Mouse (Mus musculus) c-Kit-positive CD71-positive TER-119-positive erythroid progenitor cells, embryonic 14.5 days (primary cell): Measurements from ENCODE around the gene Bcl6b.
A peak's percentile ranks its signal among the peaks of the same experiment; 100 is the strongest.

Experiments
- DNase-seq: peaks from one replicate; pipeline ENCODE4 v3.0.0-alpha.2; 2013; ENCODE audit warnings: low spot score

Gene Bcl6b

DNA sequence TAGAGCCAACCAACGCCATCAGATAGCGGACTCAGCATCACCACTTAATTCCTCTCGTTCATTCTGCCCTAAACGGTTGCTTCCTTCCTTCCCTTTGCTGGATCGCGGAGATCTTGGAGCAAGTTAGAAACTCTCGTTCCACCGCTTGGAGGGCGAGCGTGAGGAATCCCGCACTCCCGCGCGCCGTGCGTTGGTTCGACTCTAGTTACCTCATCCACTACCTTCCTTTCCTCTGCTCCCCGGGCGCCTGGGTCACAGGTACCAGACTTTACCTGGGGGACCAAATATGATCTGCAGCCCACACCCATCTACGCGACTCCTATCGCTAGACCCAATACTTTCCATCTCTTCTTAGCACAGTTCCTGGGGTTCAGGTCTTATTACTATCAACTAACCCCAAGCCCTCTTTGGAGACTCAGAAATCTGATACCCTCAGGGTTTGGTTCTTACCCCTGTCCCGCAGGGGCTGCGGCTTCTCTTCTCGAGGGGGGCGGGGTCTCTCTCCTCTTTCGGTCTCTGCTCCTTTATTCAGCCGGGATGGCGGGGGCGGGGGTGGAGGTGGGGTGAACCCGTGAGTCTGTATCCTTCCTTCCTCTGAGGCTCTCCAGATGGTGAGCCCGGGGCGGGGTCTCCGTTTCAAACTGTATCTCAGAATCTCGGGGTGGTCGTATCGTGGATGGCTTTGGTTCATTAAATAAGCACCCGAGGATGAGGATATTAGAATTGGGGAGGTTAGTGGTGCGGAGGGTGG lies at the start of gene Bcl6b:
Gene Bcl6b, minus strand, starts transcription at position 539 of the 751 bp plus-strand sequence.
- DNase-seq: no peak

DNA sequence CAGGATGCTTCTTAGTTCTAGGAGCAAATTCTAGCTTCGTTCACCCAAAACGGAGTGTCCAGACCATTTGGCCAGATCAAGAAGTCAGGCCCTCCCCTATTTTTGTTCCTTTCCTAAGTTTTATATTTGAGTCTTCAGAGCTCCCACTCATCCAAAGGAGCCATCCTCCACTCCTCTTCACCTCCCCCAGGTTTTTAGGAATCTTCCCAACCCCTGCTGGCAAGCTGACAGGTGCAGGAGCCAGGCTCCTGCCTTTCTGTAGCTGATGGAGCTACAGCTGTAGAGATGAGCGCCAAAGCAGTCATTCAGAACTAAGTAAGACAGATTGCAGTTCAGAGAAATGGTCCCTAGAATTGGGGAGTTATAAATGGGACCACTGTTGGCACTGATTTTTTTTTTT lies 49.4 kb upstream of the Bcl6b start:
- DNase-seq: no peak

DNA sequence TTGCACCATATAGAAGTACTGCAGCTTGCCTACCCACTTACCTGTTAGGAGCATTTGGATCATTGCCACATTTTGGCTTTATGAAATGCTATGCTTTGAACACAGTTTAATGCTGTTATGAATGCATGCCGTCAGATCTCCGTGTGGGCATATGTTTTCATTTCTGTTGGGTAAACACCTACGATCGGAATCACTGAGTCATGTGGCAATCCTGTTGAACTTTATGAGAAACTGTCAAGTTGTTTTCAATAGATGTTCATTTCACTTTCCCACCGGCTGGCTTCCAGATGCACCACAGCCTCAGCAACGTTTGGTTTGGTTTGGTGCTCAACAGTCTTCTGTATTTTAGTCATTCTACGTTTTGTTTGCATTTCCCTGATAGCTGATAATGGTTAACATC lies 42.0 kb upstream of the Bcl6b start:
- DNase-seq: no peak

GRCm38 (mm10) chr11:70266405-70266804 lies 36.8 kb upstream of the Bcl6b start:
- no peak for DNase-seq

GRCm38 (mm10) chr11:70265819-70266218 lies 36.2 kb upstream of the Bcl6b start:
- DNase-seq: no peak

- no peak for DNase-seq
These were observed 35.7 kb upstream of the Bcl6b start for GRCm38 (mm10) chr11:70265252-70265651.

DNA sequence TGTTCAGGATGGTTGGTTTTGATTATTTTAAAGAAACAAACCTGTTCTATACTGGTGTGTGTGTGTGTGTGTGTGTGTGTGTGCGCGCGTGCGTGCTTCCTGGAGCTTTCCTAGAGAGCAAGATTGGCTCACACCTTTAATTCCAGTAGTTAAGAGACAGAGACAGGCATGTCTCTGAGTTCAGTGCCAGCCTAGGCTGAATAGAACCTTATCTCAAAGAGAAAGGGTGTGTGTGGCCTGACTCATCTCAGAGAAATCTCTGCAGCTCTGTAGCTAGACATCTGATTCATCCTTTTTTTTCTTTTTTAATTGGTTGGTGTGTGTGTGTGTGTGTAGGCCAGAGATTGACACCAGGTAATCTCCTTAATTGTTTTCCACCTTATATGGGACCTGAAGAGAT lies 29.4 kb upstream of the Bcl6b start:
- no peak for DNase-seq

DNA sequence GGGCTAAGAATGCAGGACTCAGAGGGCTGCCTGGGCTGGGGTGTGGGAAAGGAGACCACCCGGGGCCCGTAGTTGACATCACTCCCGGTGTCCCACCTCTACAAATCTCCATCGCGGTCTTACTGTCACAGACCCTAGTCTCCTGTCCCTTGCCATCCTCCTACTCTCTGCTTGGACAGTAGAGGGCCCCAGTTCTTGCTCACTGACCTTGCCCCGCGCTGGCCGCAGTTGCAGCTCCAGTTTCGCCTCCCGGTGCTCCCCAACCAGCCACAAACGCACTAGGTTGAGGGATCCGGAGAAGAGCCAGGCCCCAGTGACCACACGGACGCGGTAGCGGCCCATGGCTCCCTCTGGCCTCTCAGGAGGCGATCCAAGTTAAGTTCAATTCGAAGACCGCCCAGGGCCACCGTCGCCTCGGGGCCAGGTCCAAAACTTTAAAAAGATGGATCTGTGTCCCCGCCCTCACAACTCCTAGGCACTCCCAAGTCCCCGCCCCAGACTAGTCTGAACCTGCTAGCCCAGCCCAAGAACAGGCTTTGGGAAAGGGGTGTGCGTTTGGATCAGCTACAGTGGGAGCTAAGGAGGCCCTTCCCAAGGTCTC lies 25.4 kb upstream of the Bcl6b start, which contains the start of gene Alox12:
Gene Alox12, minus strand, starts transcription at position 423 of the 601 bp plus-strand sequence.
- no peak for DNase-seq

GRCm38 (mm10) chr11:70254337-70254736 lies 24.7 kb upstream of the Bcl6b start:
- no peak for DNase-seq

GRCm38 (mm10) chr11:70251853-70252252 lies 22.3 kb upstream of the Bcl6b start:
- no peak for DNase-seq

- no peak for DNase-seq
These were observed 20.6 kb upstream of the Bcl6b start for GRCm38 (mm10) chr11:70250150-70250549.

- peak; percentile 75 for DNase-seq
These were observed 17.7 kb upstream of the Bcl6b start for GRCm38 (mm10) chr11:70247136-70247845.

DNA sequence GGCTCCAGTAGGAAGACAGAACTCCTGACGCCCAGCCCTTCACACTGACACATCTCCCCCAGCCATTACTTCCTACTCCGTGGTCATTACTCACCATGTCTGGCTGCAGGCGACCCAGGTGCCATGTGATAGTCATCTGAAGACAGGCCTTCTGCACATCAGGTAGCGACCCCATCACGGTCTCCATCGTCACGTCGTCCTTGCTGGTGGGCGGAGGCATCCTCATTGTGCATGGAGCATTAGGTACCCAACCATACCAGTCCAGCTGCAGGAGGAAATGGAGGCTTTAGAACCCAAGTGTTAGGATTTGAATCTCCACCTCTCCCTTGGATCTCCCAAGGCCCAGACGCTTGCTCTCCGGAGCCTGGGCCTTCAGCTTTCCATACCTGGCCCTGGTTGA lies 13.0 kb upstream of the Bcl6b start:
- no peak for DNase-seq

DNA sequence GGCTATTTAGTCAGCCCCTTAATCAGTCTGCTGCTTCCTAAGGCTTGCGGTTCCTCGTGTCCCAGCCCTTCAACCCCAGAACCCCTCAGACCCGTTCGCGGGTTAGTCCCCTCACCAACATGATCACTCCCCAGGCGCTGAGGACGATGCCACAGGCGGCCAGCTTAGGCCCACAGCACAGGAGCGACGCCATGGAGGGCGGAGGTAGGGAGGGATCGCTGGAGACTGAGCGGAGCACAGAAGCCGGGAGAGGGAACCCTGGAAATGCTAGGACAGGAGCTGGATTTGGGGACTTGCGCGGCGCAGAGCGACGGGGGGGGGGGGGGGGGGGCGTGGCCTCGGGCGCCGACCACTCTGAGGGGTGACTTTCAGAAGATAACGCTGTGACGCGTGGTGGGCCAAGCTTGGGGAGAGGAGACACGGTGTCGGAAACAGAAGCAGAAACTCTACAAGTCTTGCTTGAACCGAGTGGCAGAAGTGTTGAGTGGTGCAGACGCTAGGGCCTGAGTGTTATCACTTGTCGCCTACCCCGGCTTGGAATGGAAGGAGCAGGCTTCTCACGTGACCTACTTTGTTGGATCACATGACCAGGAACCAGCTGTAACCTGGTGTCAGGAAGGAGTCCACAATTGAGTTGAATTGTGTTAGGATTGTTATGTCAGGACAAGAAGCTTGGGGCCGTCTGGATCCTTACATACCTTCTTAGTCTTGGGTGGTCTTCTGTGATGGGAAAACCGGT lies 10.1 kb upstream of the Bcl6b start, which contains the start of the genes Gm21988 and Rnasek:
Gene Gm21988, minus strand, starts transcription at position 290 of the 739 bp plus-strand sequence.
Gene Rnasek, minus strand, starts transcription at position 302 of the 739 bp plus-strand sequence.
- peak; percentile 89 for DNase-seq

DNA sequence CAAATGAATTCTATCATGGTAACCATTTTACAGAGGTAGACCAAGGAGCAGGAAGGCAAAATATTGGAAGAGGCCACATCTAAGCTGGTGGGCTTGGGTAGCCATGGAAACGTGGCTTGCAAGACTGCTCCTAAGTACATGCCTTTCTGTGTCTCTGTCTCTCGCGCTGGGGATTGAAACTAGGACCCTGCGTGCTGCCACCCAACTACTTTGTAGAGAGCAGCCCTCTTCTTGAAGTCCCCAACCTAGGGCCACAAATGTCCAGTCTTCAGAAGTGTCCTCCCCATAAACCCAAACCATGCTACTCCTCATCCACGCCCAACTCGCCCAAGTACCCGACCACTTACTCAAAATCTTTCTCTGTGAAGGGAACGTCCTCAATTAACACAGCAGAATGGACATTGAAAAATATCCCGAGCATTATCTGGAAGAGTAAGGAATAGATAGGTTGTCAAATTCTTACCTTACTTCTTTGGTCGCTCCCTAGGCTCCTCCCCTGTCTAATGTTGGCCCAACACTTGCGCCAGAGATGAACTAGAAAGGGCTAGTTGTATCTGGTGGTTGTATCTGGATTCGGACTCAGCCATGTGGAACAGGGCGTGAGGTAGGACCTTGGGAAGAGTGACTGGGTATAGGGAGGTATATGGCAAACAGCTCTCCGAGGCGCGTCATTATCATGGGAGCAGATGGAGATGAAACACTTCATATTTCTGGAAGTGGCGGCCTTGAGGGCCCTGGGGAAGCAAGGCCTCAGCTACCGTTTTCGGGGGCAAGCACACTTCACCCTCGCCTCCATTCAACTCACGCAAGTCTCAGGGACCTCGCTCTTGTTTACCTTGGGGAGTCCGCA lies 9.2 kb upstream of the Bcl6b start:
- peak; percentile 60 for DNase-seq

DNA sequence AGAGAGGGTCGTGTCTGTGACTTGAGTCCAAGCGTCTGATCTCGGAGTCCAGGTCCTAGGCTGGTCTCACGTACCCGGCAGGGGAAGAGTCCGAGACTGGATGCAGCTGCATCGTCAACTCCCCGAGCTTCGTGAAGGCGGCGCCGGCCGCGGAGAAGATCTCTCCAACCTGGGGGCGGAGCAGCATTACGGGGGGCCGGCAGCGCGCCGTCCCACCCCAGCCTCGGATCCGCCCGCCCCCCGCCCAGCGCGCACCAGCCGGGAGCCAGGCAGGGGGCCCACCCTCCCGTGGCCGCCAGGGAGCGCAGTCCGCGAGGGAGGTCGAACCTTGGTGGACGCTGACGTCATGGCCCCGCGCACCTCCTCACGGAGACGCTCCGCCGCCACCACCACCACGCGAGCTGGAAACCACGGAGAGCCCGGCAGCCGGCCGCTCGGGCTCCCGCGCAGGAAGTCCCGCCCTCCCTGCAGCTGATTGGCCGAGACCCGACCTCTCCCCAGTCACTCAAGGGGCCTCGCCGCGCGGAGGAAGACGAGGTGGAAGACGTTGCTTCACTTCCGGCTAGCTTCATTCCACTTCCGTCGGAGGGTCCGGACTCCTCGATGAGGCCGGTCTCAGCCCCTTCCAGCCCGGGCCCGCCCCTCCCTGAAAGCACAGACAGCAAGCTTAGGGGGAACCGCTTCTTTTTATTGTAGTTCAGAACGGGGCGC lies 8.0 kb upstream of the Bcl6b start, which contains the start of gene 0610010K14Rik:
Gene 0610010K14Rik, minus strand, starts transcription at position 458 of the 711 bp plus-strand sequence.
- DNase-seq: peak; percentile 95

DNA sequence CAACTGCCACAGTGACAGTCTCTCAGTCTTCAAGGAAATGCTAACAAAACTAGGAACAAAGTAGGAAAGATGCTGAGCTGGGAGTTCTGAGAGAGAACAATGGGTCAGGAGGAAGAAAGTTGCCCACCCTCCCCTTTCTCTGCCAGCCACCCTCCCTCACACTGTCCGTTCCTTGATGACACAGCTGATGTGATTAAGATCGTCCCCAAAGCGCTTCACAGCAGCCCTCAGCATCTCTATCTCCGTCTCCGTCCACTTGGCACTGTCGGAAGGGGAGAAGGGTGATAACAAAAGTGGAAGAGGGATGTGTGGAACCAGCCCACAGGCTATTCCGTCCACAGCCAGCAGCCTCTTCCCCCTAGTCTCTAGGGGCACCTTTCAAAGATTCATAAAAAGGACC lies 7.1 kb upstream of the Bcl6b start:
- DNase-seq: no peak

DNA sequence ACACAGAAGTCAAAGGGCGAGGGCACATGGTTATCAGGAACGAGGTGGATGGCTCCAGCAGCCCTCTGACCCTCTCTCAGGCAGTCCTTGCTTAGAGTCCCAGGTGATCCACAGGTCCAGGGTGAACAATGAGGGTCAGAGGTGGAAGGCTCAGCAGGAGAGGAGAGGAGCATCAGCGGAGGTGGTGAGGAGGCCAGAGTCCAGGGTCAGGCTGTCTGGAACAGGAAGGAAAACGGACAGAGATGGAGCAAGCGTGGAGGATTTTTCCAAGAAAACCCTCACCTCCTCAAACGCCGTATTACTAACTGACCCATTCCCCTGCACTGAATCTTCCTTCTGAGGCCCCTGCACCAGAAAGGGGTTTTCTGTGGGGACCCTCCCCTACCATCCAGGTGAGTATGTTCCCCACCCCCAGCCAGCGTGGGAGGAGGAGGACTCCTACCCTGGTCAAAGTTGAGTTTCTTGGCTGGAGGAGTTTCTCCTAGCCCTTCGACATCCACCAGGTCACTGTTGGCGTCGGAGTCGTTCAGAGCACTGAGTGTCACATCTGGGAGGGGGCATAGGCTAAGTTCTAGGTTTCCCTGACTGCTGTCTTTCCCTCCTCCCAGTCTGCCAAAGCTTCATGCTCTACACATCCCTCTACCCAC lies 5.8 kb upstream of the Bcl6b start:
- DNase-seq: no peak

GRCm38 (mm10) chr11:70234497-70234896 lies 4.9 kb upstream of the Bcl6b start:
- DNase-seq: no peak

DNA sequence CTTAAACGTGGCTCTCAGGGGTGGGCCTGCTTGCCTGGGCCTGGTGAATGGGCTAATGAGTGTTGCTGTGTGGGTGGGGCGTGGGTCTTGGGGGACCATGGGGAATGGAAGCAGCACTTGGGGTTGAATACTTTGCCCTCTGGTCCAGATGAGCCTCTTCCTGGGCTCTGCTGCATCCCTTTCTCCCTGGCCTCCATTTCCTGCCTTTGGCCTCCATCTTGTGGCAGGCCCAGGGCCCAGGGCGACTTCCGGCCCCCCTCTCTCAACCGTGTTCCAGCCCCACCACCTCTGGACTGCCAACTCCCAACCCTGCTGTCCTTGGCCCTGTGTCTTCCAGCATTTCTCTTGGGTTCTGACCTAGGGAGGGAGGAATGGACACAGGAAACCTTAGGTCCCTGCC lies 4.4 kb upstream of the Bcl6b start:
- no peak for DNase-seq
